Mouse (Mus musculus) bone marrow, adult 2 months (tissue): ENCODE measurements around the gene P2rx1. TPM values are rescaled to one million over a fixed set of nuclear protein-coding genes. Genes with fewer than 3 reads are reported as not detected.

Source experiments
- H3K27ac ChIP-seq: fragments of 200-500 bp; 2 replicates; pipeline ENCODE4 v1.5.1; 2012; ENCODE audit warnings: low read depth, mild to moderate bottlenecking, control low read depth, inconsistent platforms, low read length; ENCODE audit not compliant: control insufficient read depth, poor library complexity, insufficient read depth
- H3K4me1 ChIP-seq: fragments of 200-500 bp; 2 replicates; pipeline ENCODE4 v1.6.1; 2011; ENCODE audit warnings: low read length; ENCODE audit not compliant: control insufficient read depth, insufficient read depth
- H3K4me3 ChIP-seq: fragments of 200-500 bp; replicated peaks from 2 replicates; pipeline ENCODE3; 2011; ENCODE audit warnings: mild to moderate bottlenecking, low read depth, low read length, control low read depth; ENCODE audit not compliant: control insufficient read depth
- CTCF ChIP-seq: fragments of 200-500 bp; IDR thresholded peaks from 2 replicates; pipeline ENCODE4 v1.5.1; 2011; ENCODE audit warnings: low read length, control low read depth; ENCODE audit not compliant: control insufficient read depth, insufficient read depth
- POLR2A ChIP-seq: fragments of 200-500 bp; IDR thresholded peaks from 2 replicates; pipeline ENCODE4 v1.6.1; 2011; ENCODE audit warnings: low read depth, mild to moderate bottlenecking, control low read depth, low read length, borderline replicate concordance; ENCODE audit not compliant: control insufficient read depth
- WGBS: fragments of 180-500 bp; shearing (Covaris S2); methylation state at CpG from one replicate; pipeline ENCODE4 v1.1.7; 2018; 5-methylcytosine and 5-hydroxymethylcytosine counted together
- polyA plus RNA-seq: library from polyadenylated mRNA; stranded (reverse); fragments of >200 nt; gene quantifications from 2 replicates; pipeline ENCODE4 v1.2.4, GENCODE M21; 2011; ENCODE audit warnings: low replicate concordance; ENCODE audit not compliant: missing spikeins, insufficient read depth, insufficient read length

The P2rx1 gene
- polyA plus RNA-seq, 1 experiment, result 31.7 TPM

- H3K27ac ChIP-seq, result no peak overlapping the region
- TF ChIP-seq POLR2A (no peak), CTCF (no peak)
- no peak overlapping the region for H3K4me3 ChIP-seq
- WGBS, result 78% methylated on average over 5 of the region's 5 CpGs
- no peaks in the 10 kb centered on the region for H3K4me1 ChIP-seq
Observed at GRCm38 (mm10) chr11:73013981-73014380, 15.1 kb downstream of the P2rx1 start.

- TF ChIP-seq POLR2A (no peak), CTCF (no peak)
- 79% methylated on average over 4 of the region's 4 CpGs for WGBS
- H3K4me3 ChIP-seq, result no peak overlapping the region
- H3K4me1 ChIP-seq, result peaks cover 2% of the 10 kb centered on the region; the same call in 1 of the 2 replicates
- H3K27ac ChIP-seq, result no peak overlapping the region
Observed at GRCm38 (mm10) chr11:73014831-73015344, 16.0 kb downstream of the P2rx1 start.

- 83% methylated on average over 5 of the region's 5 CpGs for WGBS
- no peak overlapping the region for H3K4me3 ChIP-seq
- TF ChIP-seq CTCF, result no peak
- TF ChIP-seq POLR2A, result no peak
- peaks cover 2% of the 10 kb centered on the region; the same call in 1 of the 2 replicates for H3K4me1 ChIP-seq
- H3K27ac ChIP-seq, result no peak overlapping the region
Observed at GRCm38 (mm10) chr11:73015391-73016102, 16.6 kb downstream of the P2rx1 start.

GRCm38 (mm10) chr11:73016103-73016420 is 17.2 kb downstream of the P2rx1 start:
- Histone ChIP-seq H3K27ac (no peak overlapping the region), H3K4me1 (peaks cover 2% of the 10 kb centered on the region; the same call in 1 of the 2 replicates), H3K4me3 (no peak overlapping the region)
- WGBS, result 77% methylated on average over 6 of the region's 6 CpGs
- no peak for TF ChIP-seq POLR2A
- no peak for TF ChIP-seq CTCF

- TF ChIP-seq CTCF, result no peak
- no peak for TF ChIP-seq POLR2A
- Histone ChIP-seq H3K27ac (no peak within 1 kb of the TSS), H3K4me3 (peak within 1 kb of the TSS; percentile 56), H3K4me1 (peaks cover 4% of the 10 kb centered on the region; the same call in 1 of the 2 replicates)
- WGBS, result 2% methylated on average over 57 of the region's 57 CpGs
Observed at GRCm38 (mm10) chr11:73018471-73019146, 19.7 kb downstream of the P2rx1 start, which contains the start of gene Camkk1. Gene Camkk1, plus strand, starts transcription at chr11:73019008.

GRCm38 (mm10) chr11:73019147-73019795 is 20.4 kb downstream of the P2rx1 start:
- Histone ChIP-seq H3K4me1 (peaks cover 10% of the 10 kb centered on the region), H3K27ac (no peak overlapping the region), H3K4me3 (peak overlapping the region; percentile 56)
- WGBS, result under 1% methylated on average over 46 of the region's 46 CpGs
- TF ChIP-seq POLR2A (no peak), CTCF (no peak)

GRCm38 (mm10) chr11:73020953-73021800 is 22.3 kb downstream of the P2rx1 start:
- Histone ChIP-seq H3K27ac (no peak overlapping the region), H3K4me3 (no peak overlapping the region), H3K4me1 (peaks cover 12% of the 10 kb centered on the region)
- TF ChIP-seq POLR2A, result no peak
- no peak for TF ChIP-seq CTCF
- WGBS, result 79% methylated on average over 7 of the region's 7 CpGs
